Mouse (Mus musculus) limb, embryonic 13.5 days (tissue): ENCODE measurements around the gene Nup188. TPM values are rescaled to one million over a fixed set of nuclear protein-coding genes. Genes with fewer than 3 reads are reported as not detected.

Experiments
- ATAC-seq: fragments of 200-750 bp; cut with Nextera tagmentation; 2 replicates; pipeline ENCODE4 v1.8.0; 2017; ENCODE audit warnings: low read depth, moderate number of reproducible peaks, moderate TSS enrichment; ENCODE audit not compliant: low FRiP score
- H3K27ac ChIP-seq: fragments of 300-500 bp; sonication (generic); 2 replicates; pipeline ENCODE4 v1.5.1; 2015; ENCODE audit warnings: inconsistent platforms, mild to moderate bottlenecking, moderate library complexity
- H3K27me3 ChIP-seq: fragments of 300-500 bp; sonication (generic); 2 replicates; pipeline ENCODE4 v1.6.1; 2015; ENCODE audit warnings: mild to moderate bottlenecking, inconsistent platforms
- H3K36me3 ChIP-seq: fragments of 300-500 bp; sonication (generic); 2 replicates; pipeline ENCODE4 v1.6.1; 2015; ENCODE audit warnings: inconsistent platforms, mild to moderate bottlenecking, moderate library complexity
- H3K4me1 ChIP-seq: fragments of 300-500 bp; sonication (generic); 2 replicates; pipeline ENCODE4 v1.6.1; 2015; ENCODE audit warnings: inconsistent platforms
- H3K4me2 ChIP-seq: fragments of 300-500 bp; sonication (generic); replicated peaks from 2 replicates; pipeline ENCODE4 v1.6.1; 2015; ENCODE audit warnings: inconsistent platforms, mild to moderate bottlenecking, moderate library complexity
- H3K4me3 ChIP-seq: fragments of 300-500 bp; sonication (generic); 2 replicates; pipeline ENCODE4 v1.5.1; 2015; ENCODE audit warnings: moderate library complexity, mild to moderate bottlenecking, inconsistent platforms
- H3K9ac ChIP-seq: fragments of 300-500 bp; sonication (generic); 2 replicates; pipeline ENCODE4 v1.6.1; 2015; ENCODE audit warnings: mild to moderate bottlenecking, inconsistent platforms
- H3K9me3 ChIP-seq: fragments of 300-500 bp; sonication (generic); 2 replicates; pipeline ENCODE4 v1.6.1; 2016; ENCODE audit warnings: inconsistent platforms
- WGBS: fragments of 180-500 bp; shearing (Covaris S2); methylation state at CpG from one replicate; pipeline ENCODE4 v1.1.7; 2015; 5-methylcytosine and 5-hydroxymethylcytosine counted together
- polyA plus RNA-seq: library from polyadenylated mRNA; unstranded; fragments of >200 nt; fragmentation: Nextera tagmentation; extraction: Ambion mirVana; gene quantifications from 2 replicates; pipeline ENCODE4 v1.2.1, GENCODE M21; 2015

Gene Nup188
- polyA plus RNA-seq, 1 experiment from 2014 or later = 41.2 TPM

DNA sequence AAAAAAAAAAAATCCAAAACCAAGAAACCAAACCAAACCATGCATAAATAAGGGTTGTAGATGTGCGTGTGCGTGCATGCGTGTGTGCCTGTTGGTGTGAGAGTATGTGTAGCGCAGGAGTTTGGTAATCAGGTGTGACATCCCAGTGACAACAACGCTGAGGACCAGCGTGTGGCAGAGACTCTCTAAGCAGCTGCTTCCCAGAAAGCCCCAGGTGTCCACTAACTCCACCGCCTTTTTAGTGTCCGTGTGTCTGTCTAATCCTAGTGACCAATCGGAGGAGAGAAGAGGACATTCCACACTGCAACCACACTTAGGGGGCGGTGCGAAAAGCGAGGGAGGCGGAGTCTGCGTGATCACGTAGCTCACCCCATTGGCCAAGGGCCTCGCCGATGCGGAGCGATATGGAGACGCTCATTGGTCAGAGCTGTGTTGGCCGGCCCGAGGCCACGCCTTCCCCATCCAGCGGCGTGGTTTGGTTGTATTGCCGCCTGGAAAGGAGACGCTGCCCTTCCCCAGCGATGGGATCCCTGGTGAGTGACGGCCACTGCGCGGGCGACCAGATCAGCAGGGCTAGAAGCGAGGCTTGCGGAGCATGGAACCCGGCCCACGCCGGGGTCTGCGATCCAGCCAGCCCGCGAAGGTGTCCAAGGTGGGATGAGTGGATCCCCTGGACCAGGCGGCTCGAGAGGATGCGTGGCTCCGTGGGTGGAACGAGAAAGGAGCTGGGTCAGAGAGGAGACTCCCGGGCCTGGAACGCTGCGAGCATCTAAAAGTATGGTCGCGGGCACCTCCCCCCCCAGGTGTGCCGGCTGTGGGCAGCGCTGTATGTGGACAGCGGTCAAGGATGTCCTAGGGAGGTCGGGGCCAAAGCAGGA, 77.8 kb downstream of the Nup188 start, which contains the start of gene Miga2:
Gene Miga2 (plus strand): TSS at position 461 of the 878 bp plus-strand sequence.
- H3K4me2 ChIP-seq = peak within 1 kb of the TSS; percentile 98
- no peaks in the 10 kb centered on the region for H3K9me3 ChIP-seq
- H3K27ac ChIP-seq = peak within 1 kb of the TSS; percentile 52; the same call in 1 of the 2 replicates
- H3K9ac ChIP-seq = peak within 1 kb of the TSS; percentile 92
- H3K27me3 ChIP-seq = no peaks in the 10 kb centered on the region
- under 1% methylated on average over 54 of the region's 54 CpGs for WGBS
- H3K4me1 ChIP-seq = peaks cover 14% of the 10 kb centered on the region
- peak within 1 kb of the TSS; percentile 97 for H3K4me3 ChIP-seq
- peaks cover 22% of the 10 kb centered on the region for H3K36me3 ChIP-seq
- peak; percentile 99 for ATAC-seq

DNA sequence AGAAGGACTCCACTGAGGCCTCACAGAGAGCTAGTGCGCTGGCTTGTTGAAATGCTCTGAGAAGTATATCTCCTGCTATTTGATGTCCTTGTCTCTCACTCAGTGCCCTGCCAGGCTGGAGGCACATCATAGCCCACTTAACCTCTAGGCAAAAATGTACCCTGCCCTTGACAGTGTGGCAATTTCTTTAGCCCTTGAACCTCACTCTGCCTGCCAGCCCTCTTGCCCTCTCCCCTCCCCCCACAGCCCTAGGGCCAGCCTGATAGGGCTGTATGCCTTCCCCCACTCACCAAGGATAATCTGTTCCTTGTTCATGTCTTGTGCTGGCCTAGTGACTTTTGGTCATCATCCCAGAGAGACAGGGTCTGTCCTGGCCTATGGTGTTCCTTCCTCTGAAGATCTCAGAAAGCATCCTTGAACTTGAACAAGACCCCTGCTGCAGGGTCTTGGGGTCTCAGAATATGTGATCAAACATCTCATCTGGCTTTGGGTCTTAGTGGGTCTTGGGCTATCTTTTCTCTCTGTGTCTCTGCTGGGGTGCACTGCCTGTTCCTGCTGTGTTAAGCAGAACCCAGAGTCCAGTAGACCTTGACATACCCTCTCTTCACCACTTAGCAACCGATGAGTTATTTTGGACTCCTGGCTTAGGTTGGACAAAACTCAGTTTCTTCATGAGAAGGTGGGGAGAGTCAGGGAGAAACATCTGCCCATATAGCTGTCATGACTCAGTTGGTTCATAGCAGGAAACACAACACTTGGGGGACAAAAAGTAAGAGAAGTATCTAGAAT, 79.3 kb downstream of the Nup188 start:
- 89% methylated on average over 2 of the region's 2 CpGs for WGBS
- no peak for ATAC-seq

DNA sequence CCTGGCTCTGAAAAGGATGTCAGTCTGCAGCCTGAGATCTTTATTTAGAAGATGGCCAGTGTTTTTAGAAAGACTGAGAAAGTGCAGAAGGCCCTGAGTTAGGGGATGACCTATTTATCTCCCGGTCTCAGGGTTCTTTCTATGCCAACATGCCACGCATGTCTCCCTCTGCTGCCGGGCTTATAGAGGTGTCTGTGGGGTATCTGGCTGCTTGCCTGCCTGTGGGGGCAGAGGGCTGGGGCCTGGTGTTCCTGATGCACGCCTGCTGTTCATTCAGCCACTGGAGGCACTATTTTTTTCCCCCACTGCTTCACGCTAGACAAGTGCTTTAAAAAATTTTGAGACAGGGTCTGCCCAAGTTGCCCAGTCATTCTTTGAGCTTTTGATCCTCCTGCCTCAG, 80.0 kb downstream of the Nup188 start:
- no peak overlapping the region for H3K27ac ChIP-seq
- no peak for ATAC-seq
- H3K4me1 ChIP-seq = peaks cover 14% of the 10 kb centered on the region
- H3K36me3 ChIP-seq = peaks cover 43% of the 10 kb centered on the region
- H3K4me3 ChIP-seq = no peak overlapping the region
- H3K4me2 ChIP-seq = no peak overlapping the region
- H3K9ac ChIP-seq = no peak overlapping the region
- H3K27me3 ChIP-seq = no peaks in the 10 kb centered on the region
- no peaks in the 10 kb centered on the region for H3K9me3 ChIP-seq
- whole genome bisulfite sequencing = 76% methylated on average over 5 of the region's 5 CpGs

More for the DNA sequence above, 79.3 kb downstream of the Nup188 start:
- H3K27ac ChIP-seq = no peak overlapping the region
- H3K9ac ChIP-seq = peak overlapping the region; percentile 92
- no peaks in the 10 kb centered on the region for H3K27me3 ChIP-seq
- peak overlapping the region; percentile 98 for H3K4me2 ChIP-seq
- H3K36me3 ChIP-seq = peaks cover 36% of the 10 kb centered on the region
- H3K9me3 ChIP-seq = no peaks in the 10 kb centered on the region
- peaks cover 14% of the 10 kb centered on the region for H3K4me1 ChIP-seq
- H3K4me3 ChIP-seq = peak overlapping the region; percentile 97

DNA sequence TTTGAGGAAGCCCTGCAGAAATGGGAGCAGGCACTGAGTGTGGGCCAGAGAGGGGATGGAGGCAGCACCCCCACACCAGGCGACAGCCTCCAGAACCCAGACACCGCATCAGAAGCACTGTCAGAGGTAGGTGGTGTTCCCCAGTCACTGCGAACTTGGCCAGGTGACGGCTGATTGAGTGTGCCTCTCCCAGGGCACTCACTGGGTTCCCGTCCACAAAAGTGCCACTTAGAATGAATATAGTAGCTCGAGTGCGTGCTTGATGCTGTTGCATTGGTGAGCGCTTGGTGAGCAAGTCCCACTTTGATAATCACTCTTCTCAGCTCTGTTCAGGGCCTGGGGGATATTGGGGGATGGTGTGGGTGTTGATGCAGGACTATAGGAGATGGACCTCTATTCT, 85.3 kb downstream of the Nup188 start:
- H3K27ac ChIP-seq = no peak overlapping the region
- no peaks in the 10 kb centered on the region for H3K9me3 ChIP-seq
- ATAC-seq = no peak
- H3K36me3 ChIP-seq = peaks cover 89% of the 10 kb centered on the region
- WGBS = 92% methylated on average over 8 of the region's 8 CpGs
- H3K4me3 ChIP-seq = no peak overlapping the region
- no peaks in the 10 kb centered on the region for H3K4me1 ChIP-seq
- no peak overlapping the region for H3K4me2 ChIP-seq
- no peaks in the 10 kb centered on the region for H3K27me3 ChIP-seq
- H3K9ac ChIP-seq = no peak overlapping the region

DNA sequence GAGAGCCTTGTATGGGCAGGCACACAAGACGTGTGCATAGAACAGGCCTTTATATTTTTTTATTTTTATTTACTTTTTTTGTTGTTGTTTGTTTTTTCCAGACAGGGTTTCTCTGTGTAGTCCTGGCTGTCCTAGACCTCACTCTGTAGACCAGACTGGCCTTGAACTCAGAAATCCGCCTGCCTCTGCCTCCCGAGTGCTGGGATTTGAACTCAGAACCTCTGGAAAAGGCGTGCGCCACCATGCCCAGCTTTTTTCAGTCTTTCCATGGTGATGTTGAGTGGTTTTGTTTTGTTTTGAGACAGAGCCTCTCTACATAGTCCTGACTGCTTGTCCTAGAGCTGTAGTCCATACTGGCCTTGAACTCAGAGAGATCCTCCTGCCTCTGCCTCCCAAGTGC, 86.5 kb downstream of the Nup188 start:
- Histone ChIP-seq H3K36me3 (peaks cover 92% of the 10 kb centered on the region), H3K27me3 (no peaks in the 10 kb centered on the region), H3K4me3 (no peak overlapping the region), H3K9me3 (no peaks in the 10 kb centered on the region), H3K4me2 (no peak overlapping the region), H3K9ac (no peak overlapping the region), H3K4me1 (no peaks in the 10 kb centered on the region), H3K27ac (no peak overlapping the region)
- 96% methylated on average over 5 of the region's 5 CpGs for WGBS
- ATAC-seq = no peak

DNA sequence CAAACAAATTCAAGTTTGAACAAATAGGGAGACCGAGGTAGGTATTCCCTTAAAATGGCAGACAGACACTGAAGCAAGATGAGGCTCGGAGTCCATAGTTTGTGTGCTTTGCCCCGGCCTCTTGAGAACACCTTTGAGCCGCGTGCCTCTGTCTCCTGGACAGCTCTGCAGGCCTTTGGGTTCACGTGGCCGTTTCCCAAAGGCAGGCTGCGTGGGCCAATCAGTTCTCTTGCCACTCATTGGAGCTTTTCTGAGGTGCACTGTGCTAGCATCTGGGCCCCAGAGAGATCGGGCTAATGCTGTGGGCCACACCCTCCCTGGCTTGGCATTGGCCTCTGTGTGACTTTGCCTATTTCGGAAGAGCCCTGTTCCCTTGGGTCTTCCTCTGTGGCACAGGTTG, 89.7 kb downstream of the Nup188 start:
- Histone ChIP-seq H3K9me3 (no peaks in the 10 kb centered on the region), H3K27me3 (no peaks in the 10 kb centered on the region), H3K4me2 (no peak overlapping the region), H3K36me3 (peaks cover 91% of the 10 kb centered on the region), H3K9ac (no peak overlapping the region), H3K4me1 (no peaks in the 10 kb centered on the region), H3K27ac (no peak overlapping the region), H3K4me3 (no peak overlapping the region)
- no peak for ATAC-seq
- WGBS = 91% methylated on average over 10 of the region's 10 CpGs

DNA sequence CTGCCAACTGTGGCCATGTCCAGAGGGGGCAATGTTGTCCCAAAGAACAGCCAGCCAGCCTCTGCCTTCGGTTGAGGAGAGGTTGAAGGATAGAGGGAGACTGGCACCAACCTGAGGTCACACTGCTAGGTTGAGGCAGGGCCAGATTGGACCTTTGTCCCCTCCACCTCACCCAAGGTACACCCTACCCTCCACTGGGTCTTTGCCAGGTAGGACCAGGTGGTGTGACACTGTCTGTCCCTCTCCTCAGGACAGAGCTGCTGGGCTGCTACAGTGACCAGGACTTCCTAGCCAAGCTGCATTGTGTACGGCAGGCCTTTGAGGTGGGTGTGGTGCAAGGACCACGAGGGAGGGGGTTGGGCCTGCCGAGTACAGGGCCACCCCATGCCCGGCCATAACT, 91.5 kb downstream of the Nup188 start:
- 80% methylated on average over 5 of the region's 5 CpGs for WGBS
- H3K4me3 ChIP-seq = no peak overlapping the region
- no peak overlapping the region for H3K27ac ChIP-seq
- H3K27me3 ChIP-seq = no peaks in the 10 kb centered on the region
- H3K4me1 ChIP-seq = no peaks in the 10 kb centered on the region
- no peaks in the 10 kb centered on the region for H3K9me3 ChIP-seq
- H3K9ac ChIP-seq = no peak overlapping the region
- ATAC-seq = no peak
- peaks cover 91% of the 10 kb centered on the region for H3K36me3 ChIP-seq
- H3K4me2 ChIP-seq = no peak overlapping the region

DNA sequence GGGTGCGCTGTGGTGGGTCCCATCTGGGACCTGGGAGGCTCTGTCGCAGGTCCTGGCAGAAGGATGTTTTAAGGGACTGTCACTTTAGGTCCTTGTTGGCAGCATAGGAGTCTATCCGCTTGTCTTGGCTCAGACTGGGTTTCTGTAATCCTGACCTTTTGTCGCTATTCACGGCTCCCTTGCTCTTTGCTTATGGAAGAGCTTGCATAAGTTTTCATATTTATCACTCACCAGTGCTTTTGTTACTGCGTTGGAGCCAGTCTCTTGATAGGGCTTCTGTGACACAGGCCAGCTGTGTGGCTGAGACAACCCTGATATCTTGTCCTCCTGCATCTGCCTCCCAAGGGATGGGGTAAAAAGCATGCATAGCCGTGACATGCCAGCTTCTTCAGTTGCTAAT, 93.1 kb downstream of the Nup188 start:
- 91% methylated on average over 7 of the region's 7 CpGs for WGBS
- peaks cover 91% of the 10 kb centered on the region for H3K36me3 ChIP-seq

DNA sequence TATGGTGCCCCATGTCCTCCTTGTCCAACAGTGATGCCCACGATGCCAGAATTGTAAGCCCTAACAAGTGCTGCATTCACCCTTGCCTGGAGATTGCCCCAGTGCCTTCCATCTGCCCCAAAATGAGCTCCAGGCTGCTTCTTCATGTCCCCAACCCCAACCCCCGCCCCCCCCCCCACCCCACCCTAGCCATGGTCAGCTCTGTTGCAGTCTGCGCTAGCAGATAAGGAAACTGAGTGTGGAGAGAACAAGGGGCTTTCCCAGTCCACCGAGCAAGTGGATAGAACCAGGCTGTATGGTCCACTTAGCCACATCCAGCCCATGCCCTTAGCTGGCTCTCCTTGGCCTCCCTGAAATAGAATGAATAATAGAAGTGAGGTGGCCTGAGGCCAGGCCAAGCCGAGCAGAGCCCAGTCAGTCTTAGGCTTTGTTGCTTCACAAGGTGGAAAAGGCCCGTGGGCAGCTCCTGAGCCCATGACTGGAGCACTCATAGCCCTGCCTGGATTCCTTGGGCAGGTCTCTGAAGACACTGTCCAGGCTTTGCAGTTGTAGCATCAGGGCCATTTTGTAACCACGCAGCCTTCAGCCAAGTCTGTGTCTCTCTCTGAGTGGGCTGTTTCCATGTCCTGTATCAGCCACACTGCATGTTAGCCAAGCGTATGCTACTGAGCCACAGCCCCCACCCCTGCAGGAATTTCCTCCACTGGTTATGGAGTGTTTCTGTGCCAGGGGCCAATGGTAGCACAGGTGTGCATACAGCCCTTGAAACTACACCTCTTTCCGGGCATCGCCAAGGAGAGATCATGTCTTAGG, 94.6 kb downstream of the Nup188 start:
- ATAC-seq = no peak
- Histone ChIP-seq H3K9ac (no peak overlapping the region), H3K9me3 (no peaks in the 10 kb centered on the region), H3K4me3 (no peak overlapping the region), H3K27me3 (no peaks in the 10 kb centered on the region), H3K4me1 (no peaks in the 10 kb centered on the region), H3K4me2 (no peak overlapping the region), H3K27ac (no peak overlapping the region), H3K36me3 (peaks cover 98% of the 10 kb centered on the region)
- 89% methylated on average over 10 of the region's 10 CpGs for WGBS

More for the DNA sequence above, 93.1 kb downstream of the Nup188 start:
- H3K9me3 ChIP-seq = no peaks in the 10 kb centered on the region
- H3K4me2 ChIP-seq = no peak overlapping the region
- H3K27ac ChIP-seq = no peak overlapping the region
- no peaks in the 10 kb centered on the region for H3K27me3 ChIP-seq
- no peak overlapping the region for H3K4me3 ChIP-seq
- ATAC-seq = no peak
- no peak overlapping the region for H3K9ac ChIP-seq
- H3K4me1 ChIP-seq = no peaks in the 10 kb centered on the region

DNA sequence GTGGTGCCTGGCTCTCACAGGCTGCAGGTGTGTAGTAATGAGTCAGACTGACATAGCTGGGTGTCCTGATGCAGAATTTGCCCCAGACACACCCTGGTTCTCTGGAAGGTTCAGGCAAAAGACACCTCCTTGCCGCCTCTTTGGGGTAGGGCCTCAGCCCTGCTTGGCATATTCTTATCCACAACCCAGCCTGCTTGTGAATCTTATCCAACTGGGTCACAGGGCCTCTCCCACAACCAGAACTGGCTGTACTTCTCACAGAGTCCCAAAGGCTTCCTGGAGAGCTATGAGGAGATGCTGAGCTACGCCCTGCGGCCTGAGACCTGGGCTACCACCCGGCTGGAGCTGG, 95.2 kb downstream of the Nup188 start:
- no peaks in the 10 kb centered on the region for H3K4me1 ChIP-seq
- no peak overlapping the region for H3K4me3 ChIP-seq
- WGBS = 92% methylated on average over 4 of the region's 4 CpGs
- no peaks in the 10 kb centered on the region for H3K9me3 ChIP-seq
- no peak for ATAC-seq
- H3K27ac ChIP-seq = no peak overlapping the region
- H3K27me3 ChIP-seq = no peaks in the 10 kb centered on the region
- H3K9ac ChIP-seq = no peak overlapping the region
- peaks cover 93% of the 10 kb centered on the region for H3K36me3 ChIP-seq
- no peak overlapping the region for H3K4me2 ChIP-seq

DNA sequence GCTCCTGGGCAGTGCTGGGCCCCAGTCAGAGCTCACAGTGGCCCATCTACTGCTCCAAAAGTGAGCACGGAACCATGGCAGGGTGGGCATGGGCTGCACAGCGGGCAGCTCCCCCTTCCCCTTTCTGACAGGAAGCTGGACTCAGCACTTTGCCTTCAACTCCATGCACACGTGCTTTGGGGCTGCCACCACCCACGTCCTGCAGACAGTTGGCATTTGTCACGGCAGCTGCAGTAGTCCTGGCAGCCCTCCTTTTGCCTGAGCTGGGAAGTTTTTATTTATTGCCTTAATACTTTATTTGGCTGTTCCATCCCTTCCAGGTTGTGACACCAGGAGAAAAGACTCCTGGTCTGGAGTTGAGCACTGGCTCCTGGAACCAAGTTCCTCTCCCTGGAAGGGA, 98.6 kb downstream of the Nup188 start:
- no peak for ATAC-seq

DNA sequence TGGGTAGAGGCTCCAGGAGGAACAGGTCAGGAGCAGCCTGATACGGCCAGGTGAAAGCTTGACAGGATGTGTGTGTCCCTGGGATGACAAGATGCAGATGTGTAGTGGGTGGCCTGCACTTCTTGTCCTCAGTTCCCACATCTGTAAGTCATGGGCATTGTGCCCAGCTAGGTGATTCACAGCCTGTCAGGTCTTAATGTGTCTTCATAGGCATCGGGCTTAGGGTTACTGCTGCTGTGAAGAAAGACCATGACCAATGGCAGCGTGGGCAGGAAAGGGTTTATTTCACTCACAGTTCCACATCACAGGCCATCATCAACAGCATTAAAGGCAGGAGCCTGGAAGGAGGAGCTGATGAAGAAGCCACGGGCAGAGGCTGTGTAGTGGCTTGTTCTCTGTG, 99.4 kb downstream of the Nup188 start:
- H3K4me2 ChIP-seq = no peak overlapping the region
- H3K36me3 ChIP-seq = peaks cover 52% of the 10 kb centered on the region
- 81% methylated on average over 4 of the region's 4 CpGs for WGBS
- H3K9me3 ChIP-seq = no peaks in the 10 kb centered on the region
- H3K27me3 ChIP-seq = no peaks in the 10 kb centered on the region
- no peak overlapping the region for H3K9ac ChIP-seq
- no peak for ATAC-seq
- no peak overlapping the region for H3K4me3 ChIP-seq
- H3K4me1 ChIP-seq = no peaks in the 10 kb centered on the region
- no peak overlapping the region for H3K27ac ChIP-seq

More for the DNA sequence above, 98.6 kb downstream of the Nup188 start:
- H3K4me1 ChIP-seq = no peaks in the 10 kb centered on the region
- no peak overlapping the region for H3K4me3 ChIP-seq
- H3K9ac ChIP-seq = no peak overlapping the region
- peaks cover 58% of the 10 kb centered on the region for H3K36me3 ChIP-seq
- WGBS = 78% methylated on average over 5 of the region's 5 CpGs
- H3K9me3 ChIP-seq = no peaks in the 10 kb centered on the region
- H3K27ac ChIP-seq = no peak overlapping the region
- H3K27me3 ChIP-seq = no peaks in the 10 kb centered on the region
- H3K4me2 ChIP-seq = no peak overlapping the region
